Mouse (Mus musculus) megakaryocyte, embryonic 14.5 days (primary cell): ENCODE data around the gene Cldn10.

Experiments used
- FLI1 ChIP-seq: IDR thresholded peaks from 2 replicates; pipeline ENCODE4 v1.6.1; 2012; ENCODE audit warnings: low read length, inconsistent platforms, mixed read lengths
- GATA1 ChIP-seq: IDR thresholded peaks from 3 replicates; pipeline ENCODE4 v1.6.1; 2012; ENCODE audit warnings: mixed read lengths, low read length, inconsistent platforms, borderline replicate concordance

DNA sequence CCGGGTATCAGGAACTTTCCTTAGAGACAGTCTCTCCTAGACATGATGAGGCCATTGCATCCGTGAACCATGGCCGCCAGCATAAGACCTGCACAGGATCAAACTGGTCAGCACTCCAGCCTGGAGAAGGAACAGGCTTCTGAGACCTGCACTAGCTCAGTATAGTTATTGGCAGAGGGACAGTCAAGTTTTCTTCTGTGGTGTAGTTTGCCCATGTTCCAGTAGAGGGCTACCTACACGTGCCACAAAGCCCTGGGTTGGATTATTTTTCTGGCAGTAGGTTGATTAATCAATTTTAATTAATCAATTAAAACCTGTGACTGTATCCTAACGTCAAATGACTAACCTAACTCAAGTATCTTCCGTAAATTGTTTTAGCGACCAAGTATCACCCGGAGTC, 131.3 kb downstream of the Cldn10 start:
- TF ChIP-seq FLI1 (no peak), GATA1 (no peak)
